Comparison of ENCODE assay signal across 15 mouse cellular contexts in the genomic region with DNA sequence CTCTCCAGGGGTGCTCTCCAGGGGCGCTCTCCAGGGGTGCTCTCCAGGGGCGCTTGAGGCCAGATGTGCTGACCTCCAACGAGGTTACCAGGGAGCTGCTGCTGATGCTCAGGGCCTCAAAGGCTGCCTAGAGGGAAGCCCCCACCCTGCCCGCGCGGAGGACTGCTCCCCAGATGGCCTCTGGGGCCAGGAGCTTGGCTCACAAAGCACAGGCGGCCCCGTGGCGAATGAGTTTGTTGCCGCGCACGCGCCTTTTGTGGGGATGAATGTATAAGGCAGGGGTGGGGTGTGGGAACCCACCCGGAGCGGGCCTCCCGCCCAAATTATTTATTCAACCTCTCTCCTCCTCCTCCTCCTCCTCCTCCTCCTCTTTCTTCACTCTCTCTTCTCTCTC. TPM values are rescaled to one million over a fixed set of nuclear protein-coding genes. Genes with fewer than 3 reads are reported as not detected.
A peak's percentile ranks its signal among the peaks of the same experiment; 100 is the strongest.
DNase-seq lines count a peak whose midpoint lies in the region; ATAC-seq and TF ChIP-seq lines count a peak whose summit lies in the region.
"Had no signal": no experiment of that assay in that cellular context is flagged by ENCODE, and none has a peak within 500 bp of the region (broad histone marks: within the 10 kb centered on the region; RNA-seq: fewer than 3 reads in every experiment).

No protein-coding gene starts in this region.

- no peak for TF ChIP-seq EP300 in stomach, postnatal 0 days (optimal IDR thresholded peaks at IDR 0.05)

- DNase-seq in stomach, postnatal 0 days (ENCODE audit: low spot score) = no peak
- DNase-seq in hindbrain, embryonic 10.5 days (ENCODE audit: low spot score) = peak; percentile 83
- no peak for DNase-seq in liver
- DNase-seq in layer of hippocampus, adult 9-10 months (ENCODE audit: low spot score) = no peak
- DNase-seq in right cerebral cortex, postnatal 36 days (ENCODE audit: low spot score in 2 of 2) = no peak
- DNase-seq in urinary bladder, adult 18-20 months (ENCODE audit: low spot score in 2 of 2) = no peak
- DNase-seq: adrenal gland, postnatal 10 days; cerebellum, adult 11 months; gastrocnemius, postnatal 14 days; kidney, adult 18-20 months had no signal

- no peak for TF ChIP-seq CTCF in stomach, postnatal 0 days (IDR thresholded peaks at IDR 0.05; ENCODE audit: low read depth)

- no peak overlapping the region for H3K4me2 ChIP-seq in stomach, embryonic 16.5 days (ENCODE audit: low read depth, low read length)
- no peak overlapping the region for H3K4me2 ChIP-seq in stomach, postnatal 0 days (replicated peaks; ENCODE audit: low read depth)
- peak overlapping the region; percentile 39 for H3K4me2 ChIP-seq in midbrain, embryonic 13.5 days (replicated peaks)
- H3K4me2 ChIP-seq: lung, embryonic 15.5 days; stomach, embryonic 15.5 days had no signal

- peaks cover 54% of the 10 kb centered on the region for H3K27me3 ChIP-seq in stomach, embryonic 16.5 days (ENCODE audit: control insufficient read depth, insufficient read depth, low read length)
- peaks cover 2% of the 10 kb centered on the region; the same call in 1 of the 2 replicates for H3K27me3 ChIP-seq in stomach, postnatal 0 days (ENCODE audit: control insufficient read depth, insufficient read depth, low read length)
- H3K27me3 ChIP-seq in hindbrain, embryonic 10.5 days (ENCODE audit: insufficient read depth, poor library complexity, severe bottlenecking) = peaks cover 66% of the 10 kb centered on the region
- peaks cover 5% of the 10 kb centered on the region; the same call in 1 of the 2 replicates for H3K27me3 ChIP-seq in midbrain, embryonic 13.5 days

- H3K36me3 ChIP-seq in stomach, embryonic 16.5 days (ENCODE audit: control insufficient read depth, insufficient read depth, low read length) = no peaks in the 10 kb centered on the region
- no peaks in the 10 kb centered on the region for H3K36me3 ChIP-seq in stomach, postnatal 0 days (ENCODE audit: control insufficient read depth, insufficient read depth, low read length)
- no peaks in the 10 kb centered on the region for H3K36me3 ChIP-seq in hindbrain, embryonic 10.5 days
- H3K36me3 ChIP-seq in midbrain, embryonic 13.5 days = no peaks in the 10 kb centered on the region
- H3K36me3 ChIP-seq: lung, embryonic 15.5 days; stomach, embryonic 15.5 days had no signal

- ATAC-seq in stomach, embryonic 16.5 days (ENCODE audit: insufficient read depth, low FRiP score) = no peak
- no peak for ATAC-seq in stomach, postnatal 0 days (ENCODE audit: low FRiP score, low TSS enrichment)
- no peak for ATAC-seq in midbrain, embryonic 13.5 days

- peak overlapping the region; percentile 16; the same call in 1 of the 2 replicates for H3K9ac ChIP-seq in stomach, embryonic 16.5 days (ENCODE audit: low read length)
- H3K9ac ChIP-seq in stomach, postnatal 0 days (ENCODE audit: low read length) = no peak overlapping the region
- no peak overlapping the region for H3K9ac ChIP-seq in midbrain, embryonic 13.5 days (replicated peaks)
- H3K9ac ChIP-seq: lung, embryonic 15.5 days; stomach, embryonic 15.5 days had no signal

- H3K4me3 ChIP-seq in stomach, embryonic 16.5 days (replicated peaks; ENCODE audit: low read length) = no peak overlapping the region
- no peak overlapping the region for H3K4me3 ChIP-seq in stomach, postnatal 0 days (ENCODE audit: low read depth, low read length)
- H3K4me3 ChIP-seq in hindbrain, embryonic 10.5 days = peak overlapping the region; percentile 36
- no peak overlapping the region for H3K4me3 ChIP-seq in midbrain, embryonic 13.5 days (replicated peaks)
- H3K4me3 ChIP-seq: lung, embryonic 15.5 days; stomach, embryonic 15.5 days had no signal

- no peak overlapping the region for H3K27ac ChIP-seq in stomach, embryonic 16.5 days (ENCODE audit: low read length)
- no peak overlapping the region for H3K27ac ChIP-seq in stomach, postnatal 0 days (replicated peaks)
- H3K27ac ChIP-seq in hindbrain, embryonic 10.5 days = peak overlapping the region; percentile 88
- peak overlapping the region; percentile 86 for H3K27ac ChIP-seq in midbrain, embryonic 13.5 days
- H3K27ac ChIP-seq: lung, embryonic 15.5 days; stomach, embryonic 15.5 days had no signal

- 9% methylated on average over 16 of the region's 16 CpGs for WGBS in stomach, embryonic 16.5 days
- WGBS in stomach, postnatal 0 days = 17% methylated on average over 15 of the region's 16 CpGs
- 9% methylated on average over 16 of the region's 16 CpGs for WGBS in hindbrain, embryonic 10.5 days
- WGBS in midbrain, embryonic 13.5 days = 2% methylated on average over 16 of the region's 16 CpGs

- no peaks in the 10 kb centered on the region for H3K9me3 ChIP-seq in stomach, embryonic 16.5 days (replicated peaks; ENCODE audit: control insufficient read depth, low read length)
- H3K9me3 ChIP-seq in stomach, postnatal 0 days (ENCODE audit: control insufficient read depth, low read length) = no peaks in the 10 kb centered on the region
- H3K9me3 ChIP-seq in hindbrain, embryonic 10.5 days = no peaks in the 10 kb centered on the region
- no peaks in the 10 kb centered on the region for H3K9me3 ChIP-seq in midbrain, embryonic 13.5 days
- H3K9me3 ChIP-seq: lung, embryonic 15.5 days; stomach, embryonic 15.5 days had no signal

- H3K4me1 ChIP-seq in stomach, embryonic 16.5 days (ENCODE audit: control insufficient read depth, insufficient read depth, low read length) = 0 out of 2 replicates have a peak, but pooled peaks cover 6% of the 10 kb centered on the region
- H3K4me1 ChIP-seq in stomach, postnatal 0 days (replicated peaks; ENCODE audit: control insufficient read depth, insufficient read depth) = no peaks in the 10 kb centered on the region
- H3K4me1 ChIP-seq in hindbrain, embryonic 10.5 days (replicated peaks) = peaks cover 95% of the 10 kb centered on the region
- H3K4me1 ChIP-seq in midbrain, embryonic 13.5 days (replicated peaks) = peaks cover 68% of the 10 kb centered on the region

RNA-seq across cellular contexts. Expression of a gene that starts 11.1 kb away (rescaled TPM):
- polyA plus RNA-seq in stomach, embryonic 16.5 days (2015; fragmentation: Nextera tagmentation; extraction: Ambion mirVana) = 0.59 and 1.0 TPM in 2 replicates
- polyA plus RNA-seq in stomach, postnatal 0 days (2015; fragmentation: Nextera tagmentation; extraction: Ambion mirVana) = 0.24 and 0.36 TPM in 2 replicates
- polyA plus RNA-seq in hindbrain, embryonic 10.5 days (2016; fragmentation: Nextera tagmentation; extraction: Ambion mirVana) = 534 and 601 TPM in 2 replicates
- 291 and 346 TPM in 2 replicates for polyA plus RNA-seq in midbrain, embryonic 13.5 days (2015; fragmentation: Nextera tagmentation; extraction: Ambion mirVana)
- polyA plus RNA-seq: C2C12 had no signal

RNA-seq across cellular contexts. Expression of a gene that starts 14.3 kb away (rescaled TPM):
- 40.6 and 40.8 TPM in 2 replicates for polyA plus RNA-seq in stomach, embryonic 16.5 days (2015; fragmentation: Nextera tagmentation; extraction: Ambion mirVana)
- polyA plus RNA-seq in stomach, postnatal 0 days (2015; fragmentation: Nextera tagmentation; extraction: Ambion mirVana) = 14.8 and 14.9 TPM in 2 replicates
- 39.9 and 46.5 TPM in 2 replicates for polyA plus RNA-seq in hindbrain, embryonic 10.5 days (2016; fragmentation: Nextera tagmentation; extraction: Ambion mirVana)
- 42.0 and 43.3 TPM in 2 replicates for polyA plus RNA-seq in midbrain, embryonic 13.5 days (2015; fragmentation: Nextera tagmentation; extraction: Ambion mirVana)

RNA-seq across cellular contexts. Expression of a gene that starts 21.2 kb away (rescaled TPM):
- polyA plus RNA-seq in stomach, embryonic 16.5 days (2015; fragmentation: Nextera tagmentation; extraction: Ambion mirVana) = 4.3 and 4.6 TPM in 2 replicates
- polyA plus RNA-seq in stomach, postnatal 0 days (2015; fragmentation: Nextera tagmentation; extraction: Ambion mirVana) = 0.61 TPM in 2 replicates
- 0.43 and 0.87 TPM in 2 replicates for polyA plus RNA-seq in hindbrain, embryonic 10.5 days (2016; fragmentation: Nextera tagmentation; extraction: Ambion mirVana)
- 0.40 TPM in 2 replicates for polyA plus RNA-seq in midbrain, embryonic 13.5 days (2015; fragmentation: Nextera tagmentation; extraction: Ambion mirVana)

RNA-seq across cellular contexts. Expression of a gene that starts 50.7 kb away (rescaled TPM):
- polyA plus RNA-seq in stomach, embryonic 16.5 days (2015; fragmentation: Nextera tagmentation; extraction: Ambion mirVana) = 29.5 and 34.1 TPM in 2 replicates
- polyA plus RNA-seq in stomach, postnatal 0 days (2015; fragmentation: Nextera tagmentation; extraction: Ambion mirVana) = 62.1 and 65.4 TPM in 2 replicates
- 47.4 and 51.5 TPM in 2 replicates for polyA plus RNA-seq in hindbrain, embryonic 10.5 days (2016; fragmentation: Nextera tagmentation; extraction: Ambion mirVana)
- polyA plus RNA-seq in midbrain, embryonic 13.5 days (2015; fragmentation: Nextera tagmentation; extraction: Ambion mirVana) = 43.4 and 46.9 TPM in 2 replicates

Comparison
In these comparisons a context has a peak if more than half of its experiments do, and no peak if none do; other contexts are left out.
1. H3K27ac ChIP-seq: peak in hindbrain, embryonic 10.5 days (single experiment) and midbrain, embryonic 13.5 days (single experiment); none in stomach, embryonic 16.5 days (single experiment) and stomach, postnatal 0 days (single experiment).
2. RNA of a gene that starts 11.1 kb away (polyA plus RNA-seq): 534 to 601 TPM in hindbrain, embryonic 10.5 days and 291 to 346 TPM in midbrain, embryonic 13.5 days; 0.59 to 1.0 TPM in stomach, embryonic 16.5 days and 0.24 to 0.36 TPM in stomach, postnatal 0 days; every median in the first group is over 100 times any median in the second.